Mouse (Mus musculus): ENCODE results near the gene Tsku. TPM values are rescaled to one million over a fixed set of nuclear protein-coding genes. Genes with fewer than 3 reads are reported as not detected.

Tsku gene
- polyA plus RNA-seq (2015; fragmentation: Nextera tagmentation; extraction: Ambion mirVana), result 9.1 and 10.3 TPM in 2 replicates

- under 1% methylated on average over 52 of the region's 52 CpGs for WGBS
- ATAC-seq (ENCODE audit: low FRiP score), result peak; percentile 86
- H3K4me2 ChIP-seq, result peak within 1 kb of the TSS; percentile 97
- H3K27me3 ChIP-seq, result no peaks in the 10 kb centered on the region
- H3K4me1 ChIP-seq (replicated peaks), result peaks cover 50% of the 10 kb centered on the region
- peak within 1 kb of the TSS; percentile 76 for H3K4me3 ChIP-seq
- H3K36me3 ChIP-seq, result no peaks in the 10 kb centered on the region
- peak within 1 kb of the TSS; percentile 84 for H3K9ac ChIP-seq
- H3K27ac ChIP-seq, result peak within 1 kb of the TSS; percentile 87
- no peaks in the 10 kb centered on the region for H3K9me3 ChIP-seq
Measured at GRCm38 (mm10) chr7:98361063-98361652, at the start of gene Tsku. Tsku (minus strand) TSS chr7:98361328.

DNA sequence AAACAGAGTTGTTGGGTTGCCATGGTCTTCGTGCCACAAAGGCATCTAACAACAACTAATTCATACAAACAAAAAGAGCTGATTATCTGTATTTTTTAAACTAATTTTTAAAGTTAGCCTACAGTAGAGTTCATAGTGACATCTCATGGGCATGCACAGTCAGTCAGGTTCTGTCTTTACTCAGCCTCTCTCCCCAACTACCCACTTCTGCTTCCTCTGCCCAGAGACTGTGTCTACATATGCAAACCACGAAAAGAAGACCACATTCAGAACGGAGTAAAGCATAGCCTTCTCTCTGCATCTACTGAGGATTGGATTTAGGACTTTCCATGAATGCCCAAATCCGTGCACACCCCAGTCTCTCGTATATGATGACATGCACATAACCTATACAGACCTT lies 46.5 kb upstream of the Tsku start:
- Histone ChIP-seq H3K4me1 (replicated peaks) (peaks cover 17% of the 10 kb centered on the region), H3K4me3 (no peak overlapping the region), H3K36me3 (no peaks in the 10 kb centered on the region), H3K27ac (no peak overlapping the region), H3K9me3 (no peaks in the 10 kb centered on the region), H3K9ac (no peak overlapping the region), H3K27me3 (no peaks in the 10 kb centered on the region), H3K4me2 (no peak overlapping the region)
- WGBS, result 90% methylated on average over 5 of the region's 5 CpGs
- no peak for ATAC-seq (ENCODE audit: low FRiP score)

DNA sequence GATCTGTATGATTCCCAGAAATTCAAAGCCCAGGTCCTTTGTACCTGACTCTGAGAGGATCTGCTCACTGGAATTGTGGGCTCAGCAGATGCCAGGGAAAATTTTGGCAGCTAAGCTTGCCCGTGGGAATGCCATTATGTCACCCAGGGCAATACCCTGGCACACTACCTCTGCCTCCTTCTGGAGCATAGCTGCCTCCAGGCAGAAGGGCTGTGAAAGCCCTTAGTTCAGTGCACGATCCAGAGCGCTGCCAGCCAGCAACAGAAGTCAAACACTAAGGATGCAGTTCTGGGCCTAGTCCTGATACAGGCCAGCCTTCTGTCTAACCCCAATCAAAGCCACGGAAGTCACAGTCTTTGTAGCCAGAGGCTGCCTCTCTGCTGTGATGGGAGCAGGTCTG lies 42.9 kb upstream of the Tsku start:
- H3K4me2 ChIP-seq, result no peak overlapping the region
- H3K9me3 ChIP-seq, result no peaks in the 10 kb centered on the region
- no peak overlapping the region for H3K9ac ChIP-seq
- no peaks in the 10 kb centered on the region for H3K36me3 ChIP-seq
- peak overlapping the region; percentile 31 for H3K27ac ChIP-seq
- peaks cover 21% of the 10 kb centered on the region for H3K4me1 ChIP-seq (replicated peaks)
- peak; percentile 32; the same call in 1 of the 2 replicates for ATAC-seq (ENCODE audit: low FRiP score)
- no peak overlapping the region for H3K4me3 ChIP-seq
- WGBS, result 52% methylated on average over 4 of the region's 4 CpGs
- no peaks in the 10 kb centered on the region for H3K27me3 ChIP-seq

- no peaks in the 10 kb centered on the region for H3K27me3 ChIP-seq
- H3K4me2 ChIP-seq, result no peak overlapping the region
- no peaks in the 10 kb centered on the region for H3K36me3 ChIP-seq
- H3K27ac ChIP-seq, result peak overlapping the region; percentile 1; the same call in 1 of the 2 replicates
- WGBS, result 58% methylated on average over 15 of the region's 15 CpGs
- 0 out of 2 replicates have a peak, but pooled peaks have one; percentile 28 for ATAC-seq (ENCODE audit: low FRiP score)
- peaks cover 21% of the 10 kb centered on the region for H3K4me1 ChIP-seq (replicated peaks)
- H3K9ac ChIP-seq, result no peak overlapping the region
- H3K9me3 ChIP-seq, result no peaks in the 10 kb centered on the region
- H3K4me3 ChIP-seq, result no peak overlapping the region
Measured at GRCm38 (mm10) chr7:98402582-98403574, 41.8 kb upstream of the Tsku start.

DNA sequence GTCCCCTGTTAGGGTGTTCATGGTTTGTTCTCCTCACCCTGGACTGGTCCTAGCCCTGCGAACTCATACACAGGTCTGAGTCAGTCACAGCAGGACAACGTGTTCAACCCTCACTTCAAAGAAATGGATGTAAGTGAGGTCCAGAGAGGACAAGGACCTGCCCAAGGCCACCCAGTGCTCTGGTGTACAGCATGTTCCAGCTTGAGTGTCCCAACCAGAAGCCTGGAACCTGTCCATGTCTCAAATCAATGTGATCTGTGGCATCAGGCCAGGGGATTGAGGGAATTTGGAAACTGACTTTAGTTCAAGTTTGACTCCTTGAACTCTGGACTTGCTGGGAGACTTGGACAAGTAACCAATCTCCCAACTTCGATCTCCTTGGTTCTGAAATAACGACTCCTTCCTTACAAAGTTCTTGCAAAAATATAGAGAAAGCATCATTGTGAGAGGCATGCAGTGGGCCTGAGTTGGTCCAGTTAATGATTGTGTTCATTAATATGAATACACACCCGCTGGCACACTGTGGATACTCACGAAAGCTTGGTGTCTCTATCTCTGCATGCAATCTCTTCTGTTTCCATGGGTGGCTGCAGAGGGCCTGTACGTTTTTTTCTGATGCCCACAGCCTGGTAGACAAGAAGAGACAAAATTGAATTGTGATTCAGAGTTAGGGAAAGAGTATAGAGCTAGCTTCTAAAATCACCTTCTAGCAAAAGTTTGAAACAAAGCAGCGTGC lies 31.5 kb upstream of the Tsku start:
- no peaks in the 10 kb centered on the region for H3K36me3 ChIP-seq

GRCm38 (mm10) chr7:98391351-98391936 lies 30.3 kb upstream of the Tsku start:
- WGBS, result 82% methylated on average over 7 of the region's 7 CpGs
- Histone ChIP-seq H3K9me3 (no peaks in the 10 kb centered on the region), H3K27me3 (0 out of 2 replicates have a peak, but pooled peaks cover 2% of the 10 kb centered on the region), H3K4me3 (no peak overlapping the region), H3K9ac (no peak overlapping the region), H3K36me3 (no peaks in the 10 kb centered on the region), H3K4me2 (no peak overlapping the region), H3K27ac (no peak overlapping the region), H3K4me1 (replicated peaks) (peaks cover 14% of the 10 kb centered on the region)
- ATAC-seq (ENCODE audit: low FRiP score), result no peak

More for the DNA sequence above, 31.5 kb upstream of the Tsku start:
- Histone ChIP-seq H3K9ac (no peak overlapping the region), H3K27ac (no peak overlapping the region), H3K27me3 (no peaks in the 10 kb centered on the region), H3K4me1 (replicated peaks) (peaks cover 14% of the 10 kb centered on the region), H3K4me2 (no peak overlapping the region), H3K4me3 (no peak overlapping the region), H3K9me3 (no peaks in the 10 kb centered on the region)
- 90% methylated on average over 8 of the region's 8 CpGs for WGBS
- no peak for ATAC-seq (ENCODE audit: low FRiP score)

GRCm38 (mm10) chr7:98390486-98390885 lies 29.4 kb upstream of the Tsku start:
- no peak overlapping the region for H3K4me2 ChIP-seq

DNA sequence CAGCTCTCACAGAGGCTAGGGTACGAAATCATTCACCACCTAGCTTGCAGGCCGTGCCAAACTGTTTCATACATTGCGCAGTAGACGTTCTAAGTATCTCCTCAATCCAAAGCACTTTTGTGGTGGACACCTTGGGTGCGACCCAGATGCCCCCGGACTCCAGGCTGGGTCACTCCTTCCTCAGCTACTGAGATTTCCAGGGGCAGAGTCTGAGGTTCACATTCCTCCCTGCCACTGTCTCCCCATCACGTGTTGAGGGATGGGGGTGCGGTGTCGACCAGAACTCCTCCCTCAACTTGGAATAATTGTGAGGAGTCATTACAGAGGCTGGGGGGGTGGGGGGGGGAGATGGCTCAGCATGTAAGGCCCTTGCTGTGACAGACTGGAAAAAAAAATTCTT lies 28.5 kb upstream of the Tsku start:
- Histone ChIP-seq H3K4me3 (no peak overlapping the region), H3K4me1 (replicated peaks) (peaks cover 14% of the 10 kb centered on the region), H3K9me3 (no peaks in the 10 kb centered on the region), H3K27me3 (0 out of 2 replicates have a peak, but pooled peaks cover 2% of the 10 kb centered on the region), H3K27ac (0 out of 2 replicates have a peak overlapping the region, but pooled peaks have one; percentile 24), H3K4me2 (no peak overlapping the region), H3K36me3 (no peaks in the 10 kb centered on the region), H3K9ac (no peak overlapping the region)
- 88% methylated on average over 9 of the region's 9 CpGs for WGBS
- ATAC-seq (ENCODE audit: low FRiP score), result no peak

More at GRCm38 (mm10) chr7:98390486-98390885, 29.4 kb upstream of the Tsku start:
- WGBS, result 89% methylated on average over 2 of the region's 2 CpGs
- H3K36me3 ChIP-seq, result no peaks in the 10 kb centered on the region
- H3K9ac ChIP-seq, result no peak overlapping the region
- H3K9me3 ChIP-seq, result no peaks in the 10 kb centered on the region
- no peak overlapping the region for H3K27ac ChIP-seq
- peaks cover 14% of the 10 kb centered on the region for H3K4me1 ChIP-seq (replicated peaks)
- H3K27me3 ChIP-seq, result 0 out of 2 replicates have a peak, but pooled peaks cover 2% of the 10 kb centered on the region
- no peak for ATAC-seq (ENCODE audit: low FRiP score)
- H3K4me3 ChIP-seq, result no peak overlapping the region

DNA sequence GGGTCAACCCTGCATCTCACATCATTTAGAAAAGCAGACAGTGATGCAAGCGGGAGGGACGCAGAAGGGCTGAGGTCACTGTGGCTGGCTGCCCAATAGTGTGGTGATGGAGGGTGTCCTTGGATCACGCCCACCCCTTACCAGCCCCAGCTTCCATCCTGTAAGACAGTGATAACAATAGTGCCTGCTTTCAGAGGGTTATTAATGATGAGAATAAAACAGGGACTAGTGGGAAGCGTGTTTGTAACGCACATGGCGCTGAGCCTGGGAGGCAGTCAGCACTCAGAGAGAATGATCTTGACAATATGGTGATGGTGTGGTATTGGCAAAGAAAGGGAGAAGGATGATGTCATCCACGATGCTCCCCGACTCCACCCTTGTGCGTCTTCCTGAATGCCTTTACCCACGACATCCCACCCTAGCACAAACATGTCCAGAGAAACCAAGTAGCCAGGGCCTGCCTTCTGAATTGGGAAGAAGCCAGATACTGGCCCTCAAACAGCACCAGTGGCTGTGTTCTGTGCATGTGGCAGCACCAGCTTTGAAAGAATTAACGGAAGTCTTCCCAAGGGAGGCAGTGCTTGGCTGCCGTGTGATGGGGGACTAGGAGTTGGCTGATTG lies 27.9 kb upstream of the Tsku start:
- 67% methylated on average over 12 of the region's 12 CpGs for WGBS

GRCm38 (mm10) chr7:98387201-98387600 lies 26.1 kb upstream of the Tsku start:
- H3K4me3 ChIP-seq, result no peak overlapping the region
- no peak overlapping the region for H3K9ac ChIP-seq
- no peak for ATAC-seq (ENCODE audit: low FRiP score)
- H3K27me3 ChIP-seq, result 0 out of 2 replicates have a peak, but pooled peaks cover 2% of the 10 kb centered on the region
- H3K9me3 ChIP-seq, result no peaks in the 10 kb centered on the region
- H3K36me3 ChIP-seq, result no peaks in the 10 kb centered on the region
- WGBS, result 79% methylated on average over 7 of the region's 7 CpGs
- H3K4me1 ChIP-seq (replicated peaks), result peaks cover 14% of the 10 kb centered on the region
- no peak overlapping the region for H3K4me2 ChIP-seq
- H3K27ac ChIP-seq, result no peak overlapping the region

More for the DNA sequence above, 27.9 kb upstream of the Tsku start:
- peaks cover 14% of the 10 kb centered on the region for H3K4me1 ChIP-seq (replicated peaks)
- H3K9ac ChIP-seq, result no peak overlapping the region
- H3K4me2 ChIP-seq, result no peak overlapping the region
- ATAC-seq (ENCODE audit: low FRiP score), result 0 out of 2 replicates have a peak, but pooled peaks have one; percentile 24
- 0 out of 2 replicates have a peak overlapping the region, but pooled peaks have one; percentile 24 for H3K27ac ChIP-seq
- H3K27me3 ChIP-seq, result 0 out of 2 replicates have a peak, but pooled peaks cover 2% of the 10 kb centered on the region
- no peaks in the 10 kb centered on the region for H3K36me3 ChIP-seq
- no peak overlapping the region for H3K4me3 ChIP-seq
- H3K9me3 ChIP-seq, result no peaks in the 10 kb centered on the region

GRCm38 (mm10) chr7:98385168-98385567 lies 24.0 kb upstream of the Tsku start:
- no peak overlapping the region for H3K4me2 ChIP-seq
- no peak for ATAC-seq (ENCODE audit: low FRiP score)
- H3K27me3 ChIP-seq, result 0 out of 2 replicates have a peak, but pooled peaks cover 2% of the 10 kb centered on the region
- no peak overlapping the region for H3K4me3 ChIP-seq
- H3K27ac ChIP-seq, result no peak overlapping the region
- H3K9ac ChIP-seq, result no peak overlapping the region
- WGBS, result 93% methylated on average over 1 of the region's 1 CpGs
- no peaks in the 10 kb centered on the region for H3K36me3 ChIP-seq
- H3K4me1 ChIP-seq (replicated peaks), result peaks cover 11% of the 10 kb centered on the region
- H3K9me3 ChIP-seq, result no peaks in the 10 kb centered on the region

Data from hindbrain, embryonic 13.5 days (tissue).